Mouse (Mus musculus) forebrain, embryonic 13.5 days (tissue): ENCODE measurements around the gene Cdc42ep1. TPM values are rescaled to one million over a fixed set of nuclear protein-coding genes. Genes with fewer than 3 reads are reported as not detected.

Source experiments
- ATAC-seq: fragments of 200-750 bp; cut with Nextera tagmentation; 2 replicates; pipeline ENCODE4 v1.8.0; 2017
- H3K27ac ChIP-seq: fragments of 300-500 bp; sonication (generic); 2 replicates; pipeline ENCODE4 v1.5.1; 2015; ENCODE audit warnings: inconsistent platforms, mild to moderate bottlenecking, moderate library complexity
- H3K27me3 ChIP-seq: fragments of 300-500 bp; sonication (generic); 2 replicates; pipeline ENCODE4 v1.6.1; 2015; ENCODE audit warnings: mild to moderate bottlenecking, inconsistent platforms
- H3K36me3 ChIP-seq: fragments of 300-500 bp; sonication (generic); 2 replicates; pipeline ENCODE4 v1.6.1; 2015; ENCODE audit warnings: mild to moderate bottlenecking, inconsistent platforms; ENCODE audit not compliant: poor library complexity, severe bottlenecking
- H3K4me1 ChIP-seq: fragments of 300-500 bp; sonication (generic); 2 replicates; pipeline ENCODE4 v1.6.1; 2015; ENCODE audit warnings: inconsistent platforms
- H3K4me2 ChIP-seq: fragments of 300-500 bp; sonication (generic); 2 replicates; pipeline ENCODE4 v1.6.1; 2015; ENCODE audit warnings: inconsistent platforms, mild to moderate bottlenecking, moderate library complexity
- H3K4me3 ChIP-seq: fragments of 300-500 bp; sonication (generic); 2 replicates; pipeline ENCODE4 v1.5.1; 2015; ENCODE audit warnings: mild to moderate bottlenecking, inconsistent platforms
- H3K9ac ChIP-seq: fragments of 300-500 bp; sonication (generic); 2 replicates; pipeline ENCODE4 v1.6.1; 2015; ENCODE audit warnings: mild to moderate bottlenecking, inconsistent platforms
- H3K9me3 ChIP-seq: fragments of 300-500 bp; sonication (generic); replicated peaks from 2 replicates; pipeline ENCODE4 v1.6.1; 2016; ENCODE audit warnings: inconsistent platforms
- WGBS: fragments of 180-500 bp; shearing (Covaris S2); methylation state at CpG from one replicate; pipeline ENCODE4 v1.1.7; 2015; 5-methylcytosine and 5-hydroxymethylcytosine counted together
- microRNA-seq: library from miRNA; unstranded; fragments of <30 nt; microRNA quantifications from one replicate; pipeline ENCODE4, GENCODE M21; 2016
- polyA plus RNA-seq: library from polyadenylated mRNA; unstranded; fragments of >200 nt; fragmentation: Nextera tagmentation; extraction: Ambion mirVana; gene quantifications from 2 replicates; pipeline ENCODE4 v1.2.1, GENCODE M21; 2015

The Cdc42ep1 gene
- polyA plus RNA-seq, 1 experiment from 2014 or later, result 5.0 TPM

GRCm38 (mm10) chr15:78896149-78896548 lies 53.7 kb downstream of the Cdc42ep1 start:
- WGBS, result 88% methylated on average over 3 of the region's 3 CpGs
- H3K4me3 ChIP-seq, result no peak overlapping the region
- peaks cover 26% of the 10 kb centered on the region for H3K27me3 ChIP-seq
- H3K36me3 ChIP-seq, result peaks cover 42% of the 10 kb centered on the region
- no peak overlapping the region for H3K4me2 ChIP-seq
- H3K27ac ChIP-seq, result no peak overlapping the region
- no peaks in the 10 kb centered on the region for H3K9me3 ChIP-seq
- no peak for ATAC-seq
- H3K4me1 ChIP-seq, result peaks cover 14% of the 10 kb centered on the region
- no peak overlapping the region for H3K9ac ChIP-seq

- Histone ChIP-seq H3K9me3 (no peaks in the 10 kb centered on the region), H3K9ac (no peak overlapping the region), H3K27ac (no peak overlapping the region), H3K4me3 (no peak overlapping the region), H3K4me1 (peaks cover 17% of the 10 kb centered on the region), H3K27me3 (peaks cover 27% of the 10 kb centered on the region), H3K4me2 (no peak overlapping the region), H3K36me3 (peaks cover 28% of the 10 kb centered on the region)
- no peak for ATAC-seq
- 91% methylated on average over 4 of the region's 4 CpGs for WGBS
Observed at GRCm38 (mm10) chr15:78897488-78897887, 55.1 kb downstream of the Cdc42ep1 start.

DNA sequence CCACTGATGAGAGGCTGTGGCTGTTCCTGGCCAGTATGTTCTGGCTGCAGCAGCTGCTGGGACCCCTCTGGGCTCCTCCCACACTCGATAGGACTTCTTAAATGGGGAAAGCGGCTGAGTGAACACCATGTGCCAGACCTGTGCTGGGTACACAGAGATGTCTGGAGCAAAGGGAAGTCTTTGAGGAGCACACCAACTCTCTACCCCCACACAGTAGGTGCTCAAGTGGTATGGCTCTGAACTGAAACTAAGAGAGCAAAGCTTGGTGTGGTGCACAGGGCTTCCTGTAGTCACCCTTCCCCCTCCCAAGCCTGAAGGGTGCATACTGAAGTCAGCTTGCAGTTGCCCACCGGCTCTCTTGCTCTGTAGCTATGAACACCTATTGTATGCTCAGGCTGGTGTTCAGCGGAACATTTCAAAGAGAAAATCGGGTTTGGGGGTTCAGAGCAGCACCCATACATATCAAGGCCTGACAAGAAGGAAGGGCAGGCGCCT lies 56.1 kb downstream of the Cdc42ep1 start:
- Histone ChIP-seq H3K36me3 (peaks cover 18% of the 10 kb centered on the region), H3K4me1 (peaks cover 17% of the 10 kb centered on the region), H3K27me3 (peaks cover 27% of the 10 kb centered on the region), H3K27ac (no peak overlapping the region), H3K4me3 (no peak overlapping the region), H3K9ac (no peak overlapping the region), H3K9me3 (no peaks in the 10 kb centered on the region), H3K4me2 (0 out of 2 replicates have a peak overlapping the region, but pooled peaks have one; percentile 90)
- 54% methylated on average over 6 of the region's 6 CpGs for WGBS
- ATAC-seq, result no peak

DNA sequence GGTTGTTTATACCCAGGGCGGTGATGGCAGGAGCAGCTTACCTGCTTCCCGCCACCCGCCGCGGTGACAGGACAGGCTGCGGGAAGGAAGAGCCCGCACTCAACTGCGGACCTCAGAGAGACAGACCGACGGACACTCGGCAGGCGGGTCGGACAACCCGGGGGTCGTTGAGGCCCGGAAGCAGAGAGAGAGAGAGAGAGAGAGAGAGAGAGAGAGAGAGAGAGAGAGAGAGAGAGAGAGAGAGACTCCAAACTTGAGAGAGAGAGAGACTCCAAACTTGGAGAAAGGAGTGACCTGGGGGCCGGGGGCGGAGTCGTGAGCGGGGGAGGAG lies 57.0 kb downstream of the Cdc42ep1 start, which contains the start of gene Gm49510:
Gene Gm49510 (plus strand): TSS at position 259 of the 331 bp plus-strand sequence.
- peaks cover 17% of the 10 kb centered on the region for H3K4me1 ChIP-seq
- peaks cover 27% of the 10 kb centered on the region for H3K27me3 ChIP-seq
- peak within 1 kb of the TSS; percentile 71 for H3K9ac ChIP-seq
- no peaks in the 10 kb centered on the region for H3K9me3 ChIP-seq
- H3K27ac ChIP-seq, result no peak within 1 kb of the TSS
- peak within 1 kb of the TSS; percentile 53 for H3K4me3 ChIP-seq
- peaks cover 10% of the 10 kb centered on the region; the same call in 1 of the 2 replicates for H3K36me3 ChIP-seq
- peak within 1 kb of the TSS; percentile 90 for H3K4me2 ChIP-seq
- no peak for ATAC-seq
- WGBS, result under 1% methylated on average over 17 of the region's 20 CpGs

GRCm38 (mm10) chr15:78899740-78900584 lies 57.5 kb downstream of the Cdc42ep1 start, which contains the start of gene Sh3bp1:
Gene Sh3bp1, plus strand, starts transcription at chr15:78899768.
- H3K36me3 ChIP-seq, result peaks cover 7% of the 10 kb centered on the region; the same call in 1 of the 2 replicates
- peak within 1 kb of the TSS; percentile 71 for H3K9ac ChIP-seq
- no peaks in the 10 kb centered on the region for H3K9me3 ChIP-seq
- peak within 1 kb of the TSS; percentile 53 for H3K4me3 ChIP-seq
- H3K27me3 ChIP-seq, result peaks cover 27% of the 10 kb centered on the region
- H3K27ac ChIP-seq, result no peak within 1 kb of the TSS
- no peak for ATAC-seq
- WGBS, result 1% methylated on average over 47 of the region's 47 CpGs
- peaks cover 17% of the 10 kb centered on the region for H3K4me1 ChIP-seq
- peak within 1 kb of the TSS; percentile 90 for H3K4me2 ChIP-seq

Small RNA genes lying within 50 kb of the gene (microRNA-seq; reads per million reads assigned to microRNA genes)
- not detected for gene Mir6955

Other genes with a start within 250 kb of the Cdc42ep1 start
- gene Cyth4, start 245.6 kb upstream of the Cdc42ep1 start, polyA plus RNA-seq, result 3.1 and 3.4 TPM in 2 replicates
- 1.7 and 1.8 TPM in 2 replicates for gene Elfn2, start 123.9 kb upstream of the Cdc42ep1 start, polyA plus RNA-seq
- 136 and 138 TPM in 2 replicates for gene Mfng, start 69.1 kb upstream of the Cdc42ep1 start, polyA plus RNA-seq
- gene Card10, start 39.6 kb upstream of the Cdc42ep1 start, polyA plus RNA-seq, result 0.92 and 0.93 TPM in 2 replicates
- not detected in 2 replicates for gene Lgals2, start 12.9 kb downstream of the Cdc42ep1 start, polyA plus RNA-seq
- 50.3 and 53.7 TPM in 2 replicates for gene Gga1, start 34.6 kb downstream of the Cdc42ep1 start, polyA plus RNA-seq
- 0.15 and 0.16 TPM in 2 replicates for gene Gm49510, start 57.0 kb downstream of the Cdc42ep1 start, polyA plus RNA-seq
- gene Sh3bp1, start 57.1 kb downstream of the Cdc42ep1 start, polyA plus RNA-seq, result 3.7 and 5.4 TPM in 2 replicates
- gene Pdxp, start 71.3 kb downstream of the Cdc42ep1 start, polyA plus RNA-seq, result 54.4 and 55.5 TPM in 2 replicates
- 91.7 and 110 TPM in 2 replicates for gene Lgals1, start 84.1 kb downstream of the Cdc42ep1 start, polyA plus RNA-seq
- 50.3 and 59.3 TPM in 2 replicates for gene Nol12, start 92.3 kb downstream of the Cdc42ep1 start, polyA plus RNA-seq
- gene Triobp, start 105.1 kb downstream of the Cdc42ep1 start, polyA plus RNA-seq, result 35.6 and 39.2 TPM in 2 replicates
- gene H1f0, start 185.8 kb downstream of the Cdc42ep1 start, polyA plus RNA-seq, result 546 and 569 TPM in 2 replicates
- gene Galr3, start 199.3 kb downstream of the Cdc42ep1 start, polyA plus RNA-seq, result not detected in 2 replicates
- 53.0 and 53.9 TPM in 2 replicates for gene Ankrd54, start 220.3 kb downstream of the Cdc42ep1 start, polyA plus RNA-seq
- 207 and 215 TPM in 2 replicates for gene Eif3l, start 232.6 kb downstream of the Cdc42ep1 start, polyA plus RNA-seq